Mouse (Mus musculus): ENCODE measurements at regions not wholly inside any gene's neighbourhood (a gene's known extent, or its start where the extent isn't known, plus 50 kb on each side); places are given as distances from the start of the nearest gene placed in this dataset.

DNA sequence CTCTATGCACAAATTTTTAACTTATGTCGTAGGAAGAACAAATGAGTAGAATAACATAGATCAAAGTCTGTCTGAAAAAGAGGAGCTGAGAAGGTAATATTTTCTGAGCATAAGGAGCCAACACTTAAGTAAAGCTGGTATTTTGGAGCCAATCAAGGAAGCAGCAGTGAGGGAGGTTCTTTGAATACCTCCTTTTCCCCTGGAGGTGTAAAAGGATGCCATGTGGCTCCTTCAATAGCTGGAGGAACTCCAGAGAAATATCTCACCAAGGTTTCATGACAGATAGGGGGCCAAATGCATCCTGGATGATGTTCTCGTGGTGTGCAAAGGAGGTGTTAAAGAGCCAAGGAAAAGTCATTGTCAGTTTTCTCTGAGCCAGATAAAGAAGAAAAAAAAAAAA lies 115.6 kb upstream of the Prkd1 start:
- no peak for DNase-seq (ENCODE audit: low spot score in 2 of 2)

DNA sequence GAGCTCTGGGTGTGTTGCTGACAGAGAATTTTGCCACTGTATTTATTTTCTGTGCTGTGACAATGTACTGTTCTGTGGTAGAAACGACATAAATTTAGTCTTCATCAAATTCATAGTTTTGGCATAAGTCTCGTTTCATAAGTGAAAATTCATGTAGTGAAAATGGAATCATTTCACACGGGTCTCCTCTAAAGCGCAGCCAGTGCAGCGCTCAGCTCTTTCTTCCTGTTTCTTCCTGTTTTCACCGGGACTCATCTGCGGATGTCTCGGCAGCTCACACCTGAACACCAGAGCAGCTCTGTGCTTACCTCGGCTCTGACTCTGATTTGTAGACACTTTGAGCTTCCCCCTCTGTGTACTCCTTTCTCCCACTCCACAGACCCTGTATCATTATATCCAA lies 85.2 kb upstream of the Prkd1 start:
- DNase-seq (ENCODE audit: low spot score in 2 of 2) = no peak

DNA sequence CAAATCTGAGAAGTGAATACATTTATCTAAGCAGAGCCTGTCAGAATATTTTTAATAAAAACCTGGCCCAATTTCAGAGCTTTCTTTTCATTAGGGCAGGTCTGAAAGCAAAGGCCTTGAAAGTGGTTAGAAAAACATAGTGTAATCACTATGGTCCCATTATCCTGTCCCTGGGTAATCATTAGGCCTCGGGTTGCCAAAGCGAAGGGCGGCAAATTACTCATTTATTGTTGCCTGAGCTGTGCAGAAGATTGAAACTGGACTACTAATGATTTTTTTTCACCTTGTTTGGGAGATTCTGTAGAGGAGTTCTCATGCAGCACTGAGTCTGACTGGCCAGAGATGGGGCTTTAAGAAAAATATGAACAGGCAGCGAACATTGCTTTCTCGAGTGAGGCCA lies 63.7 kb upstream of the Prkd1 start:
- DNase-seq (ENCODE audit: low spot score in 2 of 2) = no peak

DNA sequence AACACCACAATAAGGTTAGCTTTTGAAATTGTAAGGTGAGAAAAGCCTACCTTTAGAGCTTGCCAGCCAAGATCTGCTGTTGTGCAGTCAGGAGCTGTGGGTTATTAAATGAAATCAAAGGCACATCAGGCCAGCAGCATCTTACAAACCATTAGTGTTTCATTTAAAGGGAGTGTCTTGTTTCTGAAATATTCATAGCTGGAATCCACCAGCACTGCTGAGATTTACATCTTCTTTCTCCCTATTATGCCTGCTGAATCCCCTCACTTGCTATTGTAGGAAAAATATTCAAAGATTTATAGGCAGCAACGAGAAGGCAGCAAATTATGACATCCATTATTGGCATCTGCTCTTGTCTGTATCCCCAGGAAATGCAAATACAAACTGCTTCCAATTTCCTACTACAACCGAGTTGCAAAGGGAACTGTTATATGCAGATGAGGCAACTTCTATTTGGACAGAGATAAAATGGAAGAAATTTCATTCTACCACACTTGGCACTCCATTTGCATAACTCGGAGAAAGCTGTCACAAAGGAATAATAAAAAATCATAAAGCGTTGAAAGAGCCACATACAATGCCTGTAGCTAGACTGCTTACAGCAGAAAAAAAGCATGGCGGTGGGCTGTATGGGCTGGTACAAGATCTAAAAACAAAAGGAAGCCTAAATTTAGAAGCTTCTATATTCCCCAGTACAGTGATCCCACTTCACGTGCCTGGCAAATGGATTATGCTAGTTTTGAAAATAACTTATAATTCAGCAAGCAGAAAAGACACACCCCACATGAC lies 60.3 kb upstream of the Prkd1 start:
- DNase-seq (ENCODE audit: low spot score in 2 of 2) = no peak

DNA sequence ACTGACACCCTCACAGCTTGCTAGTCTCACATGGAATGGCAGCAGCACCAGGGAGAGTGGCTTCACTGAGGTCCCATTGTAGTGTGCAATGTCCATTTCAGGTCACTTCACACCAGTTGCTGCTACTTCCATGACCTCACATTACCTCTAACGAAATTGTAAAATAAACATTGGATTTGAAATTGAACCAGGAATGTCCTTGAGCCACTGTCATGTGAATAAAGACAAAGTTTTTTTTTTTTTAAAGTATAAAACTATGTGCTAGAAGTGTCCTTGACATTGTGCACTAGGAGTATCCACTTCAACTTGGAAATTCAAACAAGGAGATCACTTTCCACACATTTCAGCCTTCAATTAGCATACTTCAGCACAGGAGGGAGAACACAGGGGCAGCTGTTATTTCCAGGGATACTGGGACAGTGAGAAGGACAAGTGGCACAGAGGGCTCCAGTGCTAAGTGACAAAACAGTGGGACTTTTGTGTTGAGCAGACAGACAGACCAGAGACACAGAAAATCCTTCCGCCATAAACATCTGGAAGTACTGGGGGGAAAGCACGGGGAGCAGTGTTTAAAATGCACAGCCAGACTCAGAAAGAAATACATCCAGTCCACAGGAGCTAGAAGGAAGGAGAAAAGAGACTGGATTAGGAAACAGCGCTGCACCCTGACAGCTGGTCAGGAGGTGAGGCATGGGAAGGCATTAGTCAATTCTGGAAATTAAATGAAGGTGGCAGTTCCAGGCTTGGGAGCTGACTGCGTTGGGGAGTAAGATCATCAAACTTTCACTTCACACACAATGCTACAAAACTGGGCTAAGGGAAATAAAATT lies 49.9 kb upstream of the Prkd1 start:
- no peak for DNase-seq (ENCODE audit: low spot score in 2 of 2)
